Mouse (Mus musculus) heart, postnatal 10 days (tissue): ENCODE measurements around the gene Ccdc88c. TPM values are rescaled to one million over a fixed set of nuclear protein-coding genes. Genes with fewer than 3 reads are reported as not detected.
"Not testable (repeated sequence)": the region's sequence is repeated elsewhere in the genome, so short reads cannot be mapped to it uniquely, and the experiment has no call there.

ENCODE experiments used
- DNase-seq, 2 experiments: peaks; one replicate each; pipeline ENCODE4 v3.0.0; 2021
- intact Hi-C: fragments of 180-260 bp; cut with DNase I; formaldehyde crosslinking; loops from one replicate; pipeline ENCODE4 v1.15.1; 2025
- total RNA-seq, 2 experiments: library from RNA; stranded (reverse); gene quantifications; 2 replicates each; pipeline ENCODE4 v1.2.3; 2021

Ccdc88c gene
- total RNA-seq, 2 experiments from 2014 or later = 11.9 to 13.2 TPM

DNA sequence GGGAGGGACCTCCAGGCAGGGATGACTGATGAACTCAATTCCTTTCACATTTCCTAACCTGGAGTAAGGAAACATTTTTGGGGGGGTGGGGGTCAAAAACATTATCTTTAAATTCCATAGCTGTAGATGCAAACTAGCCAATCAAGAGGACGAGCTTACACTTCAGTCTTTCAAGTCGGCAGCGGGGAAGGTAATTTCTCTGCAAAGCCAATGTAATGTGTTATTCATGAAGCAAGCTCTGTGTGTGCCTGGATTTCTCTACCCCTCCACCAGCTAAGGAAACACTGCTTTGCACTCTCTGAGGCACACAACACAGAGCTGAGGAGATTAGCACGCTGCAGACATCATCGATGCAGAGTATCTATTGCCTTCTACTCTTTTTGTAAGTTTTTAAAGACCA lies 9.8 kb downstream of the Ccdc88c start:
- intact Hi-C loops = no loop called here

DNA sequence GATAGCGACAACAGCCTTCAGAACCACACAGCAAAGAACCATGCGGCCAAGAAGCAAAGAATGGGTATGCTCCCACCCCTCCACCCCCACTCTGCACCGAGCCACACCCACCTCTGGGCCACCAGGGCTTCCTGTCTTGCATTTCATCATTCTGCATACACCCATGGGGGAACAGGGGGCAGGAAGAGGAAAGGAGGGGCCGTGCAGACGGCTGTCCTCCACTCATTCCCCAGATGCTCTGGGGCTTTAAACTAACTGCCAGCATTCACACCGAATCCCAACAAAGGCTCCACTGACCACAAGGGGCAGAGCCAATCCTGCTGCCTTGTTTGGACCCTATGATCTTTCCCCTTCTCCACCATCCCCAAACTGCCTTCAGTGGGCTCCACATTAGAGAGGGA lies 10.9 kb downstream of the Ccdc88c start:
- intact Hi-C loops = no loop called here
- DNase-seq = peak; percentile 55 to 64

More for the DNA sequence above, 9.8 kb downstream of the Ccdc88c start:
- no peak for DNase-seq

DNA sequence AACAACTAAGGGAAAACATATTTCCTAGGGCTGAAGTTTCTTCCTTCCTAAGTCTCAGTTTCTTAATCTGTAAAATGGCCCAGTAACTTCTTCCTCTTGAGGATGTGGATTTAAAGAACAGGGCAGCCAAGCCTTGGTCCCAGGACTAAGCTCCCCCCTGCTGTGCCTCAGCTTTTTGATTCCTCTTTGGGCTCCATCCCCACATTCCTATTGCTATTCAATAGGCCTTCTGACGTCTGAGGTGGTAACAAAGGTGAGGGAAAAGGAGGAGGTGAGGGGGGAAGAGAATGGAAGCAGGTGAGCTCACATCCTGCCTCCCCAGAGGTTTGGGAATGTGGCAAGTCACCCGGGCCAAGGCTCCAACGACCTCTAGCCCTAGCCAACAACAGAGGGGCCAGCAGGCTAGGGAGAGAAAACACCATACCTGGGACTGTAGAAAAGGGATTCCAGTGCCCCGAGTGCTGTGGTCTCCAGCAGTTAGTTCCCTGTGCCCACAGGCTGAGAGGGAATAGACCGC lies 12.4 kb downstream of the Ccdc88c start:
- DNase-seq = no peak
- intact Hi-C loops = no loop called here

DNA sequence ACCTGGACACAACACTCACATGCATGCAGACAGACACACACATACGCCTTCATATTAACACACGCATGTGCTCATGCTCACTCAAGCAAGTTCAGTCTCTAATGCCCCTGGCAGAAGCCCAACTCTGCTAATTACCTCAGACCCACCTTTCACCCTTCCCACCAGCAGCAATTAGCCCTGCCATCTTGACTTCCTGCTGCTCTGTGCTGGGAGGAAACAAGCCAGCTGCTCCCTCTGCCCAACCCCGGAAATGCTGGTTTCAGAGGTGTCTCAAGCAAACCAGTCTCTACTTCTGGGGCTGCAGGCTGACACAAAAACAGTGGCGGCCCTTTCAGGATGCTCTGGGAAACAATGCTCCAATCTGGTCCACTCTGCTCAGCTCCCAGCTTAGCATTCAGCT lies 12.9 kb downstream of the Ccdc88c start:
- intact Hi-C loops = no loop called here
- peak in 1 of 2 experiments; percentile 38 for DNase-seq

DNA sequence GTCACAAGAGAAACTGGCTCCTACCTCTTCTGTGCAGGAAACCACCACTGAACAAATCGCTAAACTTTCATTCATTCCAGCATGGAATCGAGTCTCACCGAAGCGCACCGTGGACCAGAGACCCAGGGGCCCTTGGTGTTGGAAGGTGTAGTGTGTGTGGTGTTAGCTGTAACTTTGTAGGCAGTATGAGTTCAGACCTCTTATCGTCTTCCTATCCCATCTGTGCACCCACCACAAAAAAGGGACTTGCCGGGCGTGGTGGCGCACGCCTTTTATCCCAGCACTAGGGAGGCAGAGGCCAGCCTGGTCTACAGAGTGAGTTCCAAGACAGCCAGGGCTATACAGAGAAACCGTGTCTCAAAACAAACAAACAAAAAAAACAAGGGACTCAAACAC lies 13.7 kb downstream of the Ccdc88c start:
- no peak for DNase-seq
- intact Hi-C loops = no loop called here

DNA sequence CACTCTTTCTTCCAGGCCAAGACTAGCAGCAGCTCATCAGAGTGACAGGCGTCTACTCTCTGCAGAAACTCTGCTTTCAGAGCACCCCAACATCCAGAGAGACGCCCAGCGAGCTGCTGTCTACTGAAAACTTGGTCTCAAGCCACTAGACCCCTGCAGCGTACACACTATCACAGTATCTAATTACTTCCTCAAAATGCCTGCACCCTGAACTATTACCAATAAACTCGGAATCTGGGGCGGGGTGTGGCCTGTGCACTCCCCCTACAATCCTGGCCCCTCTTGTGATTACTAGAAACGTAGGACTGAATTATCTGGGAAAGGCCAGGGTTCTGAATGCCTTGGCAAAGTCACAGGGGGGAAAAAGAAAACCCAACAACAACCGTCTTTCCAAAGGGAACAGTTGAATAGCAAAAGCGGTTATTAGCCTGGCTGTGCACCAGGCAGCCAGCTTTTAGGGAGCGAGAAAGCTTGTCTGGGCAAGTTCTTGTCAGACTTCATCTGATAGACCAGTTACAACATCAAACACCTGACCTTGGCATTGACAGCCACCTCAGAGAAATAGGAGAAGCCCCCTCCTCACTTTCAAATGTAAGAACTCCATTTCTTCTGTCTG lies 14.2 kb downstream of the Ccdc88c start:
- no peak for DNase-seq
- intact Hi-C loops = no loop called here

DNA sequence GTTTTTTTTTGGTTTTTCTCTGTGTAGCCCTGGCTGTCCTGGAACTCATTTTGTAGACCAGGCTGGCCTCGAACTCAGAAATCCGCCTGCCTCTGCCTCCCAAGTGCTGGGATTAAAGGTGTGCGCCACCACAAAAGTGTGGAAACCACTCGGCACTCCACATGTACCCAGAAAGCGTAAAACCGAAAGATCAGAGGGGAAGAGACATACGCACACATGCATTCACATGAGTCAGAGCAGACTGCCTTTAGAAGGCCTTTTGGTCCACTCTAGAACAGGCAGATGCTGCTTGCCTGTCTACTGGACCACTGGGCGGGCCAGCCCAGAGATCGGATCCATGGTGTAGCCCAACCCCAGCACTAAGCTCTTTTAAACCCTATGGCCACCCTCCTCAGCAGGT lies 15.2 kb downstream of the Ccdc88c start:
- intact Hi-C loops, DNase-seq: not testable (repeated sequence)

DNA sequence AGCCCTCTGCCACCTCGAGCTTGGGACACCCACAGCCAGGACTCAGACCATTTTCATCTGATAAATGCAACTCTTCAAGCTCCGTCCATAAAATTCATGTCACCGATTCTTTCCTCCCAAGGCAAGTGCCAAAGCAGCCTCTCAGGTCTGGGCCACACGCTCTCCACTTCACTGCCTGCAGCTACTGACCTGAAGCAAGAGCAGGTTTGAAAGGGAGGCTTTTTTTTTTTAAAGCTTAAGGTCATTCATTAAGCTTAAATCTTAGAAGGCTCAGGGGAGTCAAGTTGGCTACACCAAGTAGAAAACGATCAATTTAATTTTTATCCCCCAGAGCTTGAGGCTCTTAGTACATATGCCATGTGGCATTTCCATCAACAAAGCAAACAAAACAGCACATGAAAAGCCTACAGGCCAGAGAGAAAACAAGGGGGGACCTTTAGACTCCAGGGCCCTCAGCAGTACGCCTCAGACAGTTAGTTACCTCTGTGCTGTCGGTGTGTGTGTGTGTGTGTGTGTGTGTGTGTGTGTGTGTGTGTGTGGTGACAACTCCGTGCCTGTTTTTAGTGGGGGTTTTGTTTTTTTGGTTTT lies 15.7 kb downstream of the Ccdc88c start:
- intact Hi-C loops = no loop called here
- DNase-seq = no peak

DNA sequence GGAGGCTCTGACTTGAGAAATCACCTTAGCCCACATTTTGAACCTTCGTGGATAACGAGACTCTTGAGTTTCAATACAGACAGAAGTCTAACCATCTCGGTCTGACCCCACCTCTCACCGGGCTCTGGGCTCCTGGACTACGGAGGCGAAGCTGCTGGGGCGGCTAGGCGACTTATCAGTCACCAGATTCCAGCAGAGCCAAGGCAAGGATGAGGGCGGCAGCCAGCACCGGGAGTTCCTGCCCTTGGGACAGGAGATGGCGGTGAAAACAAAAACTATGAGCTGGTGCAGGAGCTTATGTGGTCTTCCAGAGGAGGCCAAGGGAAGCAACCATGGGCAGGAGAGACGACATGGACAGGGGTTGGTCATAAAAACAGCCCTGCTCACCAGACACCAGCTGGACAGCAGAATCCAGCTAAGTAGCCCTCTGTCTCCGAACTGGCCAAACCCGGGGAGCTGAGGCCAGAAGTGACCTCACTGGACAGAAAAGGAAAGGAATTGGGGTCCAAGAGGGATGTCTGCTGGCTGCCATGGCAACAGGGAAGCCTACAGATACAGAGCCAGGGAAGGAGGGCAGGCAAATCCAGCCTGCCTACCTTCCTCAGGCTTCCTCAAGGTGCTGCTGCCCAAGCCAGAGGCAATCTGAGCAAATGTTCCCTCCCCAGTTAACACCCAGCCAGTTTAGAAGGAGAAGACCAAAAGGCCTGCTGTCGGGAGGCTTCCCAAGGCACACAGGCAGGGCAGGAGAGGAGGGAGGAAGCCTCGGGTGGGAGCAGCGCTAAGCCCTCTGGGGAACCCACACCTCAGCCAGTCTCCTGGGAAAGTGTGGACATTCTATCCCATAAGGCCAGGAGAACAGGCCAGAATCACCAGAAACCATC lies 16.4 kb downstream of the Ccdc88c start:
- peak; percentile 62 to 67 for DNase-seq
- intact Hi-C loops = no loop called here

DNA sequence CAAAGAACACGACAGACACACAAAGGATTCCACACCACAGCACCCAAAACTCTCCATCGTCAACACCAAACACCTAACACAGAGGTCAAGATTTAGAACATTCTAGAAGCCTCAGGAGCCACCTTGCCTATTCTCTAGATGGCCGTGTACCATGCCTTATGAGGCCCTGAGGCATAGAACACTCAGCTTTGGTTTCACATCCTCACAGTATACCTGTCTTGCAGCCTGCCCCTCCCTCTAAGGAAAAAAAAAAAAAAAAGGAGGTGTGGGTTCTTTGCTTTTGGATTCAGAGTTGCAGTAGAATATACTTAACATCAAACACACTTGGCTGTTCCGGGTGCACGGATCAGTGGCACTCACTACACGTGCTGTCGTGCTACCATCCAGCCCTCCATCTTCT lies 17.8 kb downstream of the Ccdc88c start:
- DNase-seq = no peak

DNA sequence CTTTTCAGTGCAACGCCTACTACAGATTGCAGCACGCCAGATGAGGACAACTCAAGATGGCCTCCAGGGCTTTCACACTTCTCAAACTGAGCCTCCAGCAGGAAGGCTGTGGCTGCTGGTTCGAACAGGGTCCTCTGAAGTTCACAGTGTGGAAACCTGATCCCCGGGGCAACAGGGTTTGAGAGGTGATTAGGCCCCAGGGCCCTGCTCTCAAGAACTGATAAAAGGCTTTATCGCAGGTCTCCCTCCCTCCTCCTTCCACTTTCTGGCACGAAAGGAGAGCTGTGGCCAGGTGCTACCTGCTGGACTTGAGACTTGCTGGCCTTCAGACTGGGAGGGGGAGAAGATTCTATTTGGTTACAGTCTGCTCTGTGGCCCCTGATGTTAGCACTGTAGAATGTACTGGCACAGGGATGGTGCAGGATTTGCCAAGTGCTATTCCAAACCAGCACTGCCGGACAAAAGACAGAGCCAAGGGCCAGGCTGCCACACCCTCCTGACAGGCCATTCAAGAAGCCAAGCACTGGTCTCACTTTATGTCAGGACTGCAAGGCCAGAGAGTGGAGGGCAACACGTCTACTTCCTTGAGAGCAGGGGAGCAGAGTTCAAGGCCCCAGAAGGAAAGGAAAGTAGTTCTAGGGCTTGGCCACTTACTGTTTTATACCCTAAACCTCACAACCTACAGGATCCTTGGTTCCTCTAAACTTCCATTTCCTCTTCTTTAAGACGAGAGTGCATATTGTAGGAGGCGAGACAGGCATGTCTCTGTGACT lies 18.5 kb downstream of the Ccdc88c start:
- no peak for DNase-seq

More for the DNA sequence above, 17.8 kb downstream of the Ccdc88c start:
- intact Hi-C loops = no loop called here

DNA sequence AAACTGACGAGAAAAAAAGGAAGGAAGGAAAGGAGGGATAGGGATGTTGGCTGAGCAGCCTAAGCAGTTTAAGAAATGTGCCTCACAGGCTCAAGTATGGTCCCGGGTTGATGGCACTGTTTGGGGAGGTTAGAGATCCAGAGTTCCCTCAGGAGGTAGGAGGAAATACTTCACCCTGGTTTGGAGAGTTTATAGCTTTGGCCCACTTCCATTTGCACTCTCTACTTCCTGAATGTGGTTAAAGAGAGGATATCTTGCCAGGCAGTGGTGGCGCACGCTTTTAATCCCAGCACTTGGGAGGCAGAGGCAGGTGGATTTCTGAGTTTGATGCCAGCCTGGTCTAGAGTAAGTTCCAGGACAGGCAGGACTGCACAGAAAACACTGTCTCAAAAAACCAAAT lies 19.6 kb downstream of the Ccdc88c start:
- no peak for DNase-seq
- intact Hi-C loops = no loop called here

More for the DNA sequence above, 18.5 kb downstream of the Ccdc88c start:
- intact Hi-C loops = no loop called here

DNA sequence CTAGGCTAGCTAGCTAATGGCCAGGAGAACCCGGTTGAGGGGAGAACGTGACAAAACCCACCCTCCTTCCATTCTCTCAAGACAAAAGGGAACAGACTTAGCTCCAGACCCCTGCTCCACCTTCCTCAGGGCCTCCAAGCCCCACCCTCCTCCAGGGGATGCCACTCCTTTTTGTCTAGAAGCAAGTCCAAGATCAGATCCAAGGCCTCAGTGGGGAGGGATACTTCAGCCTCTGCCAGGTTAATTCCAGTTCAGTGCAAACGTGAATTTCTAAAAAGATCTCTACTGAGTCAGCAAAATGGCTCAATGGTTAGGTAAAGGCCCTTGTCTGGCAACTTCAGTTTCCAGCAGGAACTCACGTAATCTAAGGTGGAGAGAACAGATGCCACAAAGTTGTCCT lies 20.2 kb downstream of the Ccdc88c start:
- DNase-seq = no peak
- intact Hi-C loops = no loop called here

DNA sequence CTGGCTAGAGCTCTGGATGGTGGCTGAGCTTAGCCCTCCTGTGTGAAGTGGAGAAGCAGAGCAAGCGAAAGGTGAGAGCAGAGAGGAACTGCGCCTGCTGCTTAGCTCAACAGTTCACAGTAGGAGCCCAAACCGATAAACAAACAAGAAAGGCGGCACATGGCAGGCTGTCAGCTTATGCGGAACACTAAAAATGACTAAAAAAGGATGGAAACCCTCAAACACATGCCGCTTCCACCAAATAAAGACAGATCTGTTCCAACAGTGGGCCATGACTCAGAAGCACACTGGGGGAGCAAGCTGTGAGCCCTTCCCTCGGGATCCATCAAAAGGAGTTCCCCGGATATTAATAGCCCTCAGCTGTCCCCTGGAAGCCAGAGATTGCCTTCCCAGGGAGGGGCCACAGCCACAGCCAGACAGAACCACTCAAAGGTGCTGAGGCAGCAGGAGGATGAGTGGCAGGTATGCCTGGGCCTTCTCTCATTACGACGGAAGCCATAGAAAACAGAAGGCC lies 20.8 kb downstream of the Ccdc88c start:
- intact Hi-C loops = no loop called here
- DNase-seq = peak in 1 of 2 experiments; percentile 34

DNA sequence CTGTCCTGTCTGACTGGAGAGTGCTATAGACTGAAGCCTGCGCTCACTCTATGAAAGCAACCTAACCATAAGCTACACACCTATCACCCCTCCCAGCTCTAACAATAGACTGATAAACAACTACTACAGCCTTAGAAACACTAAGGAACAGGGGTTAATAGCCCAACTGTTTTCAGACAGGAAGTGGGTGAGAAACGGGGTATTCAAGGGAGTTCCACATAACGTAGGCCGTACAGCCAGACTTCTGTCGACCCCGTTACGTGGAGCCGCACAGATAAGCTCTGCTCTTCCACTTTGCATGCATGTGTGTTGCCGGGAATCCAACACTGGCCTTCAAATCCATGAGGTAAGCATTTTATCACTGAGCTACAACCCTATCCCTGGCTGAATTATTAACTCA lies 21.4 kb downstream of the Ccdc88c start:
- intact Hi-C loops = no loop called here
- no peak for DNase-seq

DNA sequence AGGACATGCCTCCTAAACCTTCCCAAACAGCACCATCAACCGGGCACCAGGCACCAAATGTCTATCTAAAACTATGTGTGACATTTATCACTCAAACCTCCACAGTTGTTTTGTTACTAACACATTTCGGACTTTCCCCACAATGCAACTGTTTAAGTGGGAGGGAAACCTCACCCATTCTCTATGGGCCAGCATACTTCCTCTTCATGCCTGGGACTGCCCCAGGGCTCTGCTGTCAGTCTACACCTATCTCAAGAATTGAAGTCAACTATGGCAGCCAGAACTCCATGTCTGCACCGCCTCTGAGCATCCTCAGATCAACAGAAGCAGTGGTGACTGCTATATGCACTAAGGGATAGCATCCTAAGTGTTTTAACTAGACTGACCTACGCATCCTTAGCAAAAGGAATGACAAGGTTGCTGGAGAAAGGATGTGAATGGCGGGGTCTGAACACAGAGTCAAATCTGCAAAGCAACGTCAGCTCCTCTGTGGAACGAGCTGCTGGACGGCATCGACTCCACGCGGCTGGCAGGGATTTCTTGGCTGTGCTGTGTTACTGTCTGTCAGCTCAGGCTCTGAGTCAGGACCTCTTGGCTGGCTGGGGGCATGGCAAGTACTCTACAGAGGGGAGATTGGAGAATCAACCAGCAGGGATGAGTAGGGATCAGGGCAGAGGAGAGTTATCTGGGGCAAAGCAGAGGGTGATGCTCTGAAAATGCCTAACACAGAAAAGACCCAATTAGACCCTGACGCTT lies 23.0 kb downstream of the Ccdc88c start:
- DNase-seq = no peak
- intact Hi-C loops = no loop called here

DNA sequence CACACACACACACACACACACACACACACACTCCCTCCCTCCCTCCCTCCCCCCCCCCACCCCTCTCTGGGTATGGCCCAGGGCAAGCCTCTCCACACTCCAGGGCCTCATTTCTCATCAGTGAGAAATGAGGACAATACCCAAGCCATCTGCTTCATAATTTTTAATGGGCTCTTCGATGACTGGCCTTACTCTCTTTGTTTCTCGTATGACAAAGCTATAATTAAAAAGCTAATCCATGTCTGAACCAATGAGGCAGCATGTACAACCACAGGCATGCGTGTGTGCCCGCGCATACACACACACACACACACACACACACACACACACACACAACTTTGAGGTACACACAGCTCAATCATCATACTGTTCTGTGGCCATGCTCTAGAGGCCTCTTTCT lies 23.9 kb downstream of the Ccdc88c start:
- intact Hi-C loops = no loop called here
- no peak for DNase-seq

DNA sequence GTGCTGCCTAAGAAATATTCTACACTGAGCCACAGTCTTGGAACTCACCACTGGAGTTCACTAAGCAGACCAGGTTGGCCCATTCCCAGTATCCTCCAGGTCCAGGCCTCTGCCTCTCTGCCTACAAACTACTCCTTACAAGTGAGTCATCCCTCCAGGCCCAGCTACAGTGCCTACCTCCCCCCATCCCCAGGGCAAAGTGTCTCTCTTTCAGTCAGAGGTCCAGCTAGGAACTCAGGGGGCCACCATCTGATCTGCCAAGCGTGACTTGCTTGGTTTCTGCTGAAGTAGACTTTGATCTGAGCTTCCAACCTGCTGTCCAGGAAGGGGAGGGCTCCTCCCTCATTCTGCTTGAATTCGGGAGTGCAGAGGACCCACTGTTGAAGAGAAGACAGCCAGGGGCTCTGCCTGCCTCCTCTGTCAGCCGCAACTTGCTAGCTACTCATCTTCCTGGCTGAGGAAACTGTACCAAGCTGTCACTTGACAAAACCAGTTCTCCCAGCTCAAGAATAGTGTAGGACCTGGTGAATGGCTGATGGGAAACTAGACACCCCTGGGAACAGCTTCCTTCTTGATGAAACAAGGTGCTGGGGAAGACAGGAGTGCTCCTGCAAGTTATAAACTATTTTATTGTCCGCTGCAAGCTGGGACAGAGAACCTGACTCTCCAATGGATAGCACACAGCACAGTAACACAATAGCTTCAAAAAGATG lies 25.9 kb downstream of the Ccdc88c start:
- intact Hi-C loops = no loop called here

More for the DNA sequence above, 25.9 kb downstream of the Ccdc88c start:
- no peak for DNase-seq
